Mouse (Mus musculus): Measurements from ENCODE around the gene Sh2d4b. TPM values are rescaled to one million over a fixed set of nuclear protein-coding genes. Genes with fewer than 3 reads are reported as not detected.

The Sh2d4b gene
- polyA plus RNA-seq, 1 experiment from 2014 or later, result 1.7 TPM

DNA sequence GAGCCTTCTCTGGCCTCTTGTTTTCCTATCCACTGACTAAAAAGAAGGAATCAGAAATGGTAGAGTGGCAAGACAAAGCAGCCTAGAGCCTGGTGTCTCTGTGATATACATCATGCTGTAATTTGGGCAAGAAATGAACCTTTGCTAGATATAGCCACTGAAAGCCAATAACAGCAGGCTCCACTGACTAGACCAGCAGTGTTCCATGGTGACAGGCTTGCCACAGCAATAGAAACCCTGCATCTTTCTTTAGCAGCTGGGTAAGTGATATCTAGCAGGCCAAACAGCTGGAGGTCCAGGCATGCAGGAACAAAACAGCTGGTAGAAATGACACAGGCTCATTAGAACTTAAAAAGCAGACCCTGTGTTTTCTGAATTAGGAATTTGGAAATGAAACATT, 18.5 kb downstream of the Sh2d4b start:
- no peak for ATAC-seq
- no peaks in the 10 kb centered on the region for H3K27me3 ChIP-seq (replicated peaks; ENCODE audit: control insufficient read depth, insufficient read depth, low read length)
- H3K9me3 ChIP-seq (ENCODE audit: control insufficient read depth, low read length), result no peaks in the 10 kb centered on the region
- H3K36me3 ChIP-seq (ENCODE audit: control insufficient read depth, insufficient read depth), result no peaks in the 10 kb centered on the region
- H3K27ac ChIP-seq (ENCODE audit: low read length), result no peak overlapping the region
- H3K4me1 ChIP-seq (replicated peaks; ENCODE audit: control insufficient read depth, insufficient read depth, low read length), result no peaks in the 10 kb centered on the region
- H3K9ac ChIP-seq (replicated peaks; ENCODE audit: low read depth, low read length), result no peak overlapping the region
- H3K4me2 ChIP-seq (ENCODE audit: low read length), result no peak overlapping the region
- H3K4me3 ChIP-seq (replicated peaks; ENCODE audit: low read length), result no peak overlapping the region

DNA sequence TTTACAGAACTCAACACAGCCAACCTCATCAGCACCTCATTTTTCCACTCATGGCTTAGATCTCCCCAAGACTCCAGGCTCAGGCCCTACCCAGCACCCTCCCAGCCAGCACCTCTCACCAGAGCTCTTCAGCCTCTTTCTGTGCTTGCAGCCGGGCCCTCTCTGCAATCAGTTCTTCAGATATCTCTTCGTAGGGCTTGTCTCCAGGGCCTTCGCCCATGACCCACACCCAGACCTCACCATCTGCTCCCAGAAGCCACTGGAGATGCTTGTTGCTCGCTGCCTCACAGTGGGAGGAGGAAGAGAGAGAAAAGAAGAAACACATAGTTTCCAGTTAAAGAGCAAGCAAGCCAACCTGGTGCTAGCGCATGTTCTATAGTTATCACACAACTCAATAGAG, 19.1 kb downstream of the Sh2d4b start:
- H3K9me3 ChIP-seq (ENCODE audit: control insufficient read depth, low read length), result no peaks in the 10 kb centered on the region
- no peak overlapping the region for H3K4me2 ChIP-seq (ENCODE audit: low read length)
- H3K9ac ChIP-seq (replicated peaks; ENCODE audit: low read depth, low read length), result no peak overlapping the region
- H3K4me3 ChIP-seq (replicated peaks; ENCODE audit: low read length), result no peak overlapping the region
- H3K4me1 ChIP-seq (replicated peaks; ENCODE audit: control insufficient read depth, insufficient read depth, low read length), result no peaks in the 10 kb centered on the region
- no peaks in the 10 kb centered on the region for H3K27me3 ChIP-seq (replicated peaks; ENCODE audit: control insufficient read depth, insufficient read depth, low read length)
- 87% methylated on average over 5 of the region's 5 CpGs for WGBS
- H3K36me3 ChIP-seq (ENCODE audit: control insufficient read depth, insufficient read depth), result no peaks in the 10 kb centered on the region
- no peak overlapping the region for H3K27ac ChIP-seq (ENCODE audit: low read length)
- ATAC-seq, result no peak

DNA sequence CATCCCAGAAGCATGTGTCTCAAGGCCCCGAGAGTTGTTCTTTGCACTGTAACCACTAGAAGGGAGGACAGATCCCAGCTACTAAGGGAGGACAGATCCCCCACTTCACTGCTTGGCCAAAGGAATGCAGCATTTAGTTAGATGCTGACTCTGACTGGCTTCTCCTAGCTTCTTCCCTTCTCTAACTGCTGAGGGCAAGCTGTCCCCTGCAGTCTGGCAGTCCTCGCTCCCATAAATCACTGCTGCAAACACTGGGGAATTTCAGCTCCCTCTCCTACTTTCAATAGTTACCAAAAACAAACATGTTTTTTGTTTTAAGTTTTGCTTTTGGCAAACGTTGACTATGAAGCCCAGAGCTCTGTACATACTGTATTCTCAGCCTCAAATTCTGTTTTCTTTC, 22.5 kb downstream of the Sh2d4b start:
- Histone ChIP-seq H3K9ac (replicated peaks; ENCODE audit: low read depth, low read length) (no peak overlapping the region), H3K4me3 (replicated peaks; ENCODE audit: low read length) (no peak overlapping the region), H3K36me3 (ENCODE audit: control insufficient read depth, insufficient read depth) (no peaks in the 10 kb centered on the region), H3K4me2 (ENCODE audit: low read length) (no peak overlapping the region), H3K27me3 (replicated peaks; ENCODE audit: control insufficient read depth, insufficient read depth, low read length) (no peaks in the 10 kb centered on the region), H3K9me3 (ENCODE audit: control insufficient read depth, low read length) (no peaks in the 10 kb centered on the region), H3K4me1 (replicated peaks; ENCODE audit: control insufficient read depth, insufficient read depth, low read length) (no peaks in the 10 kb centered on the region), H3K27ac (ENCODE audit: low read length) (no peak overlapping the region)
- 83% methylated on average over 3 of the region's 3 CpGs for WGBS
- no peak for ATAC-seq

DNA sequence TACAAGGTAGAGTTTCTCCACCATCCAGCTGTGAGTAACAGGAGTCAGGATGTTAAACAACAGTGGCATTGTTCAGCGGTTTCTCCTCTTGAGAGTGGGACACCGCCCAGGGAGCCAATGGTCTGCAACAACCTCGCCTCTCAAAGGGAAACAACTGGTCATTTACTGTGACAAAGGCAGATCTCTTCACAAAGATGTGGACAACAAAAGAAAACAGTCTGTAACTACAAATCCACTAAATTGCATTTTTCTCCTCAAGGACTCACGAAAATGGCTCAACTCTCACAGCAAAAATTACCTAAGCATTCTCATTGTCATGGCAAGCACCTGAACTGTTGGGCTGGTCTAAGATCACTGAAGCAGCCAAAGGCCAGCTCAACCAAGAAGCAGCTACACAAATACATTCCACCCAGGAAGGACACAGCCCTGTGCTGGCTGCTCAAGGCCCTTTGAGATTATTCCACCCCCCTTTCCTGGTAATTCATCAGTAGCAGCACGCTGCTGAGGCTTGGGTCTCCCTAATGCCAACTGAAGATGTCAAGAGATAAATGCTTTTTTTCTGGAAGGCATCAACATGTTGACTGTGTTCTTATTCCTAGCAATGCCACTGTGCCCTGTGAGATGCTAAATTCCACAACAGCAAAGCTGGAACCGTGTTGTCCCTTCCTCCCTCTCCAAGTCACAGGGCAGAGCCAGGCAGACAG, 28.1 kb downstream of the Sh2d4b start:
- ATAC-seq, result no peak
- Histone ChIP-seq H3K4me1 (replicated peaks; ENCODE audit: control insufficient read depth, insufficient read depth, low read length) (no peaks in the 10 kb centered on the region), H3K4me2 (ENCODE audit: low read length) (no peak overlapping the region), H3K36me3 (ENCODE audit: control insufficient read depth, insufficient read depth) (no peaks in the 10 kb centered on the region), H3K9ac (replicated peaks; ENCODE audit: low read depth, low read length) (no peak overlapping the region), H3K27ac (ENCODE audit: low read length) (no peak overlapping the region), H3K9me3 (ENCODE audit: control insufficient read depth, low read length) (no peaks in the 10 kb centered on the region), H3K4me3 (replicated peaks; ENCODE audit: low read length) (no peak overlapping the region), H3K27me3 (replicated peaks; ENCODE audit: control insufficient read depth, insufficient read depth, low read length) (no peaks in the 10 kb centered on the region)
- 36% methylated on average over 6 of the region's 6 CpGs for WGBS

DNA sequence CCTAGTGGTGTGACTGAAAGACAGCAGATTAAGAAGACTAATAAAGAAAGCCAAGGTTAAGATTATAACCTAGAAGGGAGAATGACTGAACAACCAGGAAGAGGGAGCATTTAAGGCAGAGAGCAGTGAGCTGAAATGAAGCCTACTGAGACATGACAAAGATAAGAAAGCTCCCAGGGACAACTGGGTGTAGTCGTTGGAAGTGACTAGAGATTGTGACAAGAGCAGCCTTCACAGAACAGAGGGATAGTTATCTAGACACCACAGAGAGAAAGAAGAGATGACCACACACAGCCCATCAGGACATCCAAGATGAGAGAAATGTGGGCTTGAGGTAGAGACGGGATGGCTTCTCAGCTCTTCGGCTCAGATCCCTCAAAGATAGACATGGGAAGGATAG, 29.4 kb downstream of the Sh2d4b start:
- WGBS, result 82% methylated on average over 3 of the region's 3 CpGs
- no peak overlapping the region for H3K4me3 ChIP-seq (replicated peaks; ENCODE audit: low read length)
- H3K9me3 ChIP-seq (ENCODE audit: control insufficient read depth, low read length), result no peaks in the 10 kb centered on the region
- no peak overlapping the region for H3K4me2 ChIP-seq (ENCODE audit: low read length)
- no peak for ATAC-seq
- H3K9ac ChIP-seq (replicated peaks; ENCODE audit: low read depth, low read length), result no peak overlapping the region
- H3K4me1 ChIP-seq (replicated peaks; ENCODE audit: control insufficient read depth, insufficient read depth, low read length), result no peaks in the 10 kb centered on the region
- no peaks in the 10 kb centered on the region for H3K27me3 ChIP-seq (replicated peaks; ENCODE audit: control insufficient read depth, insufficient read depth, low read length)
- no peak overlapping the region for H3K27ac ChIP-seq (ENCODE audit: low read length)
- H3K36me3 ChIP-seq (ENCODE audit: control insufficient read depth, insufficient read depth), result no peaks in the 10 kb centered on the region

DNA sequence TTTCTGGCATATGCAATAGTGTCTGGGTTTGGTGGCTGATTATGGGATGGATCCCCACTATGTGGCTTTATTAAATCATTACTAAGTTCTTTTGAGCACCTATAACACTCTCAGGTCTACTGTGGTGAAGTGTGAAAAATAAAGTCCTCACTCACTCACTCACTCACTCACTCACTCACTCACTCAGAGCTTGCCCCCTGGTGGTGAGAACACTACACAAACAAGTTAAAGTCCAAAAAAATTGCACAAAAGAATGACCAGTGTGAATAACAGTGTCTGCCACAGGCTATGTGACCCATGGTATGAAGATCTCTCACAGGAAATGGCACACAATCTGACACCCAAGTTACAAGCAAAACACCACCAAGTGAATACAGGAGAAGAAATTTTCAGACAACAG, 30.0 kb downstream of the Sh2d4b start:
- no peak overlapping the region for H3K4me3 ChIP-seq (replicated peaks; ENCODE audit: low read length)
- H3K4me1 ChIP-seq (replicated peaks; ENCODE audit: control insufficient read depth, insufficient read depth, low read length), result no peaks in the 10 kb centered on the region
- H3K27ac ChIP-seq (ENCODE audit: low read length), result no peak overlapping the region
- H3K36me3 ChIP-seq (ENCODE audit: control insufficient read depth, insufficient read depth), result no peaks in the 10 kb centered on the region
- no peak overlapping the region for H3K9ac ChIP-seq (replicated peaks; ENCODE audit: low read depth, low read length)
- no peaks in the 10 kb centered on the region for H3K27me3 ChIP-seq (replicated peaks; ENCODE audit: control insufficient read depth, insufficient read depth, low read length)
- no peak overlapping the region for H3K4me2 ChIP-seq (ENCODE audit: low read length)
- ATAC-seq, result no peak
- no peaks in the 10 kb centered on the region for H3K9me3 ChIP-seq (ENCODE audit: control insufficient read depth, low read length)

DNA sequence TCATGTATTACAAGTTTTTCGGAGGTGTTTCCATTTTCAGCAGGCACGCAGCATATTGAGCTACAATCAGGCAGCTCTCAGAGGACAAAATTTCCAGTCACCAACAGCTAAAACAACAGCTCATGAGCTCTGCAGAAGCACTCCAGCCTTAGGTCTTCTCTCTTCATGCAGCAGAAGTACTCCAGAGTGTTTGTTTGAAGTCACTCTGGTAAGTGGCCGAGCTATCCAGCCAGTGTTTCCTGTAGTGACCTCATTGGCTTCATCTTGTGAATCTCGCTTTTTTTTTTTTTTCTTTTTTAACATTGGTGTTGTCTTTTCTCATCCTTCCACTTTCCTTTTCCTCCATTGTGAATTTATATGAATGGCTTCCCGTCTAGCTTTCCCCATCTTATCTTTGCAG, 40.1 kb downstream of the Sh2d4b start:
- H3K4me1 ChIP-seq (replicated peaks; ENCODE audit: control insufficient read depth, insufficient read depth, low read length), result no peaks in the 10 kb centered on the region
- H3K9me3 ChIP-seq (ENCODE audit: control insufficient read depth, low read length), result no peaks in the 10 kb centered on the region
- WGBS, result 79% methylated on average over 5 of the region's 5 CpGs
- H3K27ac ChIP-seq (ENCODE audit: low read length), result no peak overlapping the region
- no peak overlapping the region for H3K4me2 ChIP-seq (ENCODE audit: low read length)
- H3K9ac ChIP-seq (replicated peaks; ENCODE audit: low read depth, low read length), result no peak overlapping the region
- H3K36me3 ChIP-seq (ENCODE audit: control insufficient read depth, insufficient read depth), result no peaks in the 10 kb centered on the region
- H3K4me3 ChIP-seq (replicated peaks; ENCODE audit: low read length), result no peak overlapping the region
- H3K27me3 ChIP-seq (replicated peaks; ENCODE audit: control insufficient read depth, insufficient read depth, low read length), result no peaks in the 10 kb centered on the region
- ATAC-seq, result no peak

DNA sequence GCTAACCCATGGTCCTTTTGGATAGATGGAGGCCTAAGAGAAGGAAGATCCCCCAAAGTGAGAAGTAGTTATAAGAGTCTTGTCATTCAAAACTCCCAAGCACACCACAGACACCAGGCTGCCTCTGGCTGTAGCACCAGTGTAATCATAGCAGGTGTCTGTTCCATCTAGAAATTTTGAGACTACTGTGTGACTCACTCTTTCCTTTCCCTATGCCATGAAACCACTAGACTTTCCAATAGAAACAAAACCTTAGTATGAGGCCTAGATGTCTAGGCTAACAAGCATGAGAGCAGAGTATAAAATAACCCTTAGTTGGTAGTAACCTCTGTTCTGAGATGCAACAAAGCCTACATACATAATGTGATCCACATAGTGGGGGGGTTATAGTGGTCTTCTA, 55.7 kb downstream of the Sh2d4b start:
- H3K27me3 ChIP-seq (replicated peaks; ENCODE audit: control insufficient read depth, insufficient read depth, low read length), result no peaks in the 10 kb centered on the region
- H3K9ac ChIP-seq (replicated peaks; ENCODE audit: low read depth, low read length), result no peak overlapping the region
- no peak overlapping the region for H3K27ac ChIP-seq (ENCODE audit: low read length)
- no peak overlapping the region for H3K4me2 ChIP-seq (ENCODE audit: low read length)
- no peak overlapping the region for H3K4me3 ChIP-seq (replicated peaks; ENCODE audit: low read length)
- ATAC-seq, result no peak
- H3K4me1 ChIP-seq (replicated peaks; ENCODE audit: control insufficient read depth, insufficient read depth, low read length), result no peaks in the 10 kb centered on the region
- H3K36me3 ChIP-seq (ENCODE audit: control insufficient read depth, insufficient read depth), result peaks cover 9% of the 10 kb centered on the region; the same call in 1 of the 2 replicates
- no peaks in the 10 kb centered on the region for H3K9me3 ChIP-seq (ENCODE audit: control insufficient read depth, low read length)

DNA sequence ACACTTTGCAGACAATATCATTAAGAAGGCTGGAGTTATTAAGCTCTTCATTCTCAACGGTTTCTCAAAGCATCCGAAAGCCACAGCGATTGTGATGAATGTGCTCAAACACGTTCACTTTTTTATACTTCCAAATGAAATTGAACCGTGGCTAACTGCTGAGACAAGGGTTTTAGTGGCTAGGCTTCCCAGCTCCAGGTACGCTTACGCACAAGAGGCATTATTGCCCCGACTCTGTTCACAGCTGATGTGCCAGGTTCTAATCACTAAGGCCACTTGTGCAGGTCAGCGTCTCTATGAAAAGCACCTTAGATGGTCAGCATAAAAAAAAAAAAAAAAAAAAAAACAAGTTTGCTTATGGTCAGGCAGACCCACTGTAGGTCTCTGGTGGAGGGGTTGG, 62.6 kb downstream of the Sh2d4b start:
- Histone ChIP-seq H3K4me1 (replicated peaks; ENCODE audit: control insufficient read depth, insufficient read depth, low read length) (no peaks in the 10 kb centered on the region), H3K4me2 (ENCODE audit: low read length) (no peak overlapping the region), H3K36me3 (ENCODE audit: control insufficient read depth, insufficient read depth) (no peaks in the 10 kb centered on the region), H3K27me3 (replicated peaks; ENCODE audit: control insufficient read depth, insufficient read depth, low read length) (no peaks in the 10 kb centered on the region), H3K27ac (ENCODE audit: low read length) (no peak overlapping the region), H3K9ac (replicated peaks; ENCODE audit: low read depth, low read length) (no peak overlapping the region), H3K9me3 (ENCODE audit: control insufficient read depth, low read length) (no peaks in the 10 kb centered on the region), H3K4me3 (replicated peaks; ENCODE audit: low read length) (no peak overlapping the region)
- no peak for ATAC-seq
- 76% methylated on average over 9 of the region's 9 CpGs for WGBS

DNA sequence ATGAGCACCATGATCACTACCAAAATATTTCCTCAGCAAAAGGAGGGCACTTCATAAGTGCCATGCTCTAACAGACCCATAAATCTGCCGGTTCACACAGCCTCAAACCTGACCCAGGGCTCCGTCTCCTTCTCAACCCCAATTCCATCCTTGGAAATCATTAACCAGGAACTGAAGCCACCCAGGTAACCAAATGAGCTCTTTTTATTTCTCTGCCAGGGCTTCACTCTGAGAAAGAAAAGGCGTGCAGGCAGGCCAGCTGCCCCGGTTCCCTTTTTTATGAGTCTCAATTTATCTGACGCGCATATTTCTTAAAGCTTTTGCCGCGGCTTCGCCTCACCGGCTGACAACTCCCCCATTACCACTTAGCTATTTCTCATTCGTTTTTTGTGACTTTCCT, 63.0 kb downstream of the Sh2d4b start:
- Histone ChIP-seq H3K9ac (replicated peaks; ENCODE audit: low read depth, low read length) (no peak overlapping the region), H3K4me2 (ENCODE audit: low read length) (no peak overlapping the region), H3K27ac (ENCODE audit: low read length) (no peak overlapping the region), H3K4me1 (replicated peaks; ENCODE audit: control insufficient read depth, insufficient read depth, low read length) (no peaks in the 10 kb centered on the region), H3K36me3 (ENCODE audit: control insufficient read depth, insufficient read depth) (no peaks in the 10 kb centered on the region), H3K9me3 (ENCODE audit: control insufficient read depth, low read length) (no peaks in the 10 kb centered on the region), H3K27me3 (replicated peaks; ENCODE audit: control insufficient read depth, insufficient read depth, low read length) (no peaks in the 10 kb centered on the region), H3K4me3 (replicated peaks; ENCODE audit: low read length) (no peak overlapping the region)
- no peak for ATAC-seq
- 80% methylated on average over 11 of the region's 11 CpGs for WGBS

All from forebrain, embryonic 16.5 days (tissue).